Comparison of ENCODE assay signal across 8 mouse cellular contexts in genomic region chr12:105050898-105051297, GRCm38 (mm10). TPM values are rescaled to one million over a fixed set of nuclear protein-coding genes. Genes with fewer than 3 reads are reported as not detected.
A peak's percentile ranks its signal among the peaks of the same experiment; 100 is the strongest.
DNase-seq lines count a peak whose midpoint lies in the region; ATAC-seq and TF ChIP-seq lines count a peak whose summit lies in the region.

No protein-coding gene starts in this region.

- no peak overlapping the region for H3K9ac ChIP-seq in kidney, embryonic 15.5 days
- H3K9ac ChIP-seq in ES-E14 (ENCODE audit: insufficient read depth, low read depth, low read length, poor library complexity, severe bottlenecking): no peak overlapping the region
- no peak overlapping the region for H3K9ac ChIP-seq in liver, embryonic 12.5 days

- H3K36me3 ChIP-seq in kidney, embryonic 15.5 days: no peaks in the 10 kb centered on the region
- no peaks in the 10 kb centered on the region for H3K36me3 ChIP-seq in ES-E14 (ENCODE audit: control insufficient read depth, insufficient read depth, low read length, poor library complexity, severe bottlenecking)
- peaks cover 28% of the 10 kb centered on the region for H3K36me3 ChIP-seq in liver, embryonic 12.5 days

- WGBS in kidney, embryonic 15.5 days: 10% methylated on average over 4 of the region's 4 CpGs
- 19% methylated on average over 4 of the region's 4 CpGs for WGBS in cerebellum, adult 2 months
- 18% methylated on average over 4 of the region's 4 CpGs for WGBS in liver, embryonic 12.5 days (ENCODE audit: insufficient replicate concordance)

- peak; percentile 72 for DNase-seq in kidney, adult 9 months
- peak; percentile 63 for DNase-seq in ES-E14 (ENCODE audit: low read depth, low spot score)
- peak; percentile 47 to 68 for DNase-seq in cerebellum, adult 2 months
- no peak for DNase-seq in ovary, postnatal 10 days (ENCODE audit: low spot score)

- H3K27me3 ChIP-seq in kidney, embryonic 15.5 days: no peaks in the 10 kb centered on the region
- H3K27me3 ChIP-seq in cerebellum, adult 2 months (ENCODE audit: control insufficient read depth, insufficient read depth, low read length): no peaks in the 10 kb centered on the region
- no peaks in the 10 kb centered on the region for H3K27me3 ChIP-seq in liver, embryonic 12.5 days (replicated peaks)

- no peak overlapping the region for H3K27ac ChIP-seq in kidney, embryonic 15.5 days
- H3K27ac ChIP-seq in ES-E14 (ENCODE audit: insufficient read depth, low read depth, low read length, poor library complexity, severe bottlenecking): no peak overlapping the region
- H3K27ac ChIP-seq in cerebellum, adult 2 months (ENCODE audit: insufficient read depth, low read length): no peak overlapping the region
- no peak overlapping the region; the same call in 1 of the 2 replicates for H3K27ac ChIP-seq in liver, embryonic 12.5 days

- no peak for TF ChIP-seq POLR2A in cerebellum, adult 2 months (IDR thresholded peaks at IDR 0.05; ENCODE audit: borderline replicate concordance, insufficient read depth, low read length)

- H3K9me3 ChIP-seq in kidney, embryonic 15.5 days (replicated peaks): no peaks in the 10 kb centered on the region; the same call in 1 of the 2 replicates
- no peaks in the 10 kb centered on the region for H3K9me3 ChIP-seq in ES-E14 (ENCODE audit: control insufficient read depth, insufficient read depth, low read depth, low read length)
- 0 out of 2 replicates have a peak, but pooled peaks cover 5% of the 10 kb centered on the region for H3K9me3 ChIP-seq in liver, embryonic 12.5 days (replicated peaks)

- H3K4me2 ChIP-seq in kidney, embryonic 15.5 days: no peak overlapping the region
- H3K4me2 ChIP-seq in liver, embryonic 12.5 days: no peak overlapping the region

- peak; percentile 84 for TF ChIP-seq CTCF in cerebellum, adult 2 months (IDR thresholded peaks at IDR 0.05; ENCODE audit: borderline replicate concordance, insufficient read depth, low read depth, low read length)

- in situ Hi-C loops in ES-E14 (cut with MboI; ENCODE audit: low sequenced_read_pairs in 2 of 2, unreplicated experiment in 2 of 2): loop anchor here in 1 of 2 experiments (5.0 kb wide), 1 partner anchor 51 kb away; no protein-coding TSS in a partner anchor

- H3K4me1 ChIP-seq in kidney, embryonic 15.5 days: no peaks in the 10 kb centered on the region
- peaks cover 0 to 2% of the 10 kb centered on the region in 2 experiments; a peak in 2 of 4 replicates for H3K4me1 ChIP-seq in ES-E14 (ENCODE audit: control insufficient read depth in 2 of 2, insufficient read depth in 2 of 2, low read length in 2 of 2, poor library complexity in 1 of 2)
- H3K4me1 ChIP-seq in cerebellum, adult 2 months (ENCODE audit: control insufficient read depth, insufficient read depth, low read length): no peaks in the 10 kb centered on the region
- H3K4me1 ChIP-seq in liver, embryonic 12.5 days: peaks cover 13% of the 10 kb centered on the region

- no peak for ATAC-seq in kidney, embryonic 15.5 days (replicated peaks; ENCODE audit: low FRiP score)
- peak; percentile 56 to 68; a peak in 3 of 4 replicates for ATAC-seq in hematopoietic stem cell, adult 5-6 weeks (replicated peaks in 1 of 2; ENCODE audit: insufficient read depth in 1 of 2, low FRiP score in 2 of 2, low TSS enrichment in 1 of 2, low read depth in 1 of 2, poor library complexity in 2 of 2, severe bottlenecking in 2 of 2)
- ATAC-seq in liver, embryonic 12.5 days: 0 out of 2 replicates have a peak, but pooled peaks have one; percentile 51
- ATAC-seq in neutrophil, adult 5-6 weeks (ENCODE audit: extremely low read depth, insufficient number of reproducible peaks, low FRiP score, poor library complexity, severe bottlenecking): 0 out of 2 replicates have a peak, but pooled peaks have one; percentile 37

- H3K4me3 ChIP-seq in kidney, embryonic 15.5 days (replicated peaks): no peak overlapping the region
- no peak overlapping the region for H3K4me3 ChIP-seq in ES-E14 (ENCODE audit: insufficient read depth in 1 of 2, low read depth in 1 of 2, low read length in 2 of 2, poor library complexity in 1 of 2, severe bottlenecking in 1 of 2)
- H3K4me3 ChIP-seq in cerebellum, adult 2 months (replicated peaks; ENCODE audit: insufficient read depth, low read depth, low read length): no peak overlapping the region
- no peak overlapping the region for H3K4me3 ChIP-seq in liver, embryonic 12.5 days

TF ChIP-seq in ES-E14, 5 proteins besides CTCF, POLR2A, EP300 and RAD21:
- TF ChIP-seq HCFC1 (IDR thresholded peaks at IDR 0.05; ENCODE audit: borderline replicate concordance, insufficient read depth, low read length) (no peak), ZC3H11A (IDR thresholded peaks at IDR 0.05; ENCODE audit: borderline replicate concordance, low read depth, low read length) (peak; percentile 74)

RNA-seq across cellular contexts. Expression of gene Glrx5, which starts 18.4 kb away (rescaled TPM):
- 159 and 184 TPM in 2 replicates for polyA plus RNA-seq in kidney, embryonic 15.5 days (2015; fragmentation: Nextera tagmentation; extraction: Ambion mirVana)
- 34.2 and 39.4 TPM in 2 replicates for total RNA-seq in ES-E14 (2012; rRNA removed)
- polyA plus RNA-seq in cerebellum, adult 2 months (2012; rRNA removed): 85.9 and 101 TPM in 2 replicates
- total RNA-seq in hematopoietic stem cell, adult 5-6 weeks (2017): 24.0 and 26.5 TPM in 2 replicates
- polyA plus RNA-seq in liver, embryonic 12.5 days (2016; fragmentation: Nextera tagmentation; extraction: Ambion mirVana): 719 and 730 TPM in 2 replicates
- total RNA-seq in neutrophil, adult 5-6 weeks (2017): 8.0 and 9.1 TPM in 2 replicates

RNA-seq across cellular contexts. Expression of gene Syne3, which starts 41.3 kb away (rescaled TPM):
- polyA plus RNA-seq in kidney, embryonic 15.5 days (2015; fragmentation: Nextera tagmentation; extraction: Ambion mirVana): 0.82 TPM in 2 replicates
- 1.5 and 2.4 TPM in 2 replicates for total RNA-seq in ES-E14 (2012; rRNA removed)
- polyA plus RNA-seq in cerebellum, adult 2 months (2012; rRNA removed): 1.1 and 1.2 TPM in 2 replicates
- 33.1 TPM in 2 replicates for total RNA-seq in hematopoietic stem cell, adult 5-6 weeks (2017)
- 2.1 and 2.5 TPM in 2 replicates for polyA plus RNA-seq in liver, embryonic 12.5 days (2016; fragmentation: Nextera tagmentation; extraction: Ambion mirVana)
- total RNA-seq in neutrophil, adult 5-6 weeks (2017): 20.7 and 21.2 TPM in 2 replicates
